Mouse (Mus musculus) hindbrain, embryonic 12.5 days (tissue): Measurements from ENCODE around the gene Zeb2. TPM values are rescaled to one million over a fixed set of nuclear protein-coding genes. Genes with fewer than 3 reads are reported as not detected.
"Not testable (repeated sequence)": the region's sequence is repeated elsewhere in the genome, so short reads cannot be mapped to it uniquely, and the experiment has no call there.

Experiments used
- ATAC-seq: fragments of 200-750 bp; cut with Nextera tagmentation; 2 replicates; pipeline ENCODE4 v1.8.0; 2017; ENCODE audit warnings: moderate TSS enrichment; ENCODE audit not compliant: low FRiP score
- H3K27ac ChIP-seq: fragments of 300-500 bp; sonication (generic); 2 replicates; pipeline ENCODE4 v1.5.1; 2016; ENCODE audit warnings: mild to moderate bottlenecking
- H3K27me3 ChIP-seq: fragments of 300-500 bp; sonication (generic); 2 replicates; pipeline ENCODE4 v1.6.1; 2016; ENCODE audit warnings: mild to moderate bottlenecking
- H3K36me3 ChIP-seq: fragments of 300-500 bp; sonication (generic); 2 replicates; pipeline ENCODE4 v1.6.1; 2016; ENCODE audit warnings: mild to moderate bottlenecking
- H3K4me1 ChIP-seq: fragments of 300-500 bp; sonication (generic); 2 replicates; pipeline ENCODE4 v1.6.1; 2016
- H3K4me2 ChIP-seq: fragments of 300-500 bp; sonication (generic); replicated peaks from 2 replicates; pipeline ENCODE4 v1.6.1; 2016; ENCODE audit warnings: mild to moderate bottlenecking
- H3K4me3 ChIP-seq: fragments of 300-500 bp; sonication (generic); 2 replicates; pipeline ENCODE4 v1.5.1; 2016; ENCODE audit warnings: mild to moderate bottlenecking
- H3K9ac ChIP-seq: fragments of 300-500 bp; sonication (generic); 2 replicates; pipeline ENCODE4 v1.6.1; 2016; ENCODE audit warnings: mild to moderate bottlenecking, moderate library complexity
- H3K9me3 ChIP-seq: fragments of 300-500 bp; sonication (generic); replicated peaks from 2 replicates; pipeline ENCODE4 v1.6.1; 2016; ENCODE audit warnings: mild to moderate bottlenecking
- WGBS: fragments of 180-500 bp; shearing (Covaris S2); methylation state at CpG from one replicate; pipeline ENCODE4 v1.1.7; 2016; 5-methylcytosine and 5-hydroxymethylcytosine counted together
- polyA plus RNA-seq: library from polyadenylated mRNA; unstranded; fragments of >200 nt; fragmentation: Nextera tagmentation; extraction: Ambion mirVana; gene quantifications from 2 replicates; pipeline ENCODE4 v1.2.1, GENCODE M21; 2016

Zeb2 gene
- polyA plus RNA-seq, 1 experiment from 2014 or later: 47.3 TPM

GRCm38 (mm10) chr2:45123490-45123889, 6.3 kb upstream of the Zeb2 start:
- Histone ChIP-seq H3K9me3 (no peaks in the 10 kb centered on the region), H3K4me2 (no peak overlapping the region), H3K27me3 (no peaks in the 10 kb centered on the region), H3K9ac (no peak overlapping the region), H3K36me3 (no peaks in the 10 kb centered on the region), H3K27ac (no peak overlapping the region), H3K4me1 (no peaks in the 10 kb centered on the region), H3K4me3 (no peak overlapping the region)
- no peak for ATAC-seq
- 75% methylated on average over 5 of the region's 5 CpGs for WGBS

- Histone ChIP-seq H3K4me1 (peaks cover 19% of the 10 kb centered on the region), H3K4me3 (no peak overlapping the region), H3K9ac (no peak overlapping the region), H3K4me2 (no peak overlapping the region), H3K36me3 (no peaks in the 10 kb centered on the region), H3K9me3 (no peaks in the 10 kb centered on the region), H3K27me3 (no peaks in the 10 kb centered on the region), H3K27ac (no peak overlapping the region)
- 36% methylated on average over 3 of the region's 3 CpGs for WGBS
- ATAC-seq: no peak
These were observed 926 bp upstream of the Zeb2 start for GRCm38 (mm10) chr2:45118121-45118520.

- H3K4me2 ChIP-seq: peak overlapping the region; percentile 80
- no peak overlapping the region for H3K9ac ChIP-seq
- WGBS: 15% methylated on average over 7 of the region's 7 CpGs
These were observed 397 bp upstream of the Zeb2 start for GRCm38 (mm10) chr2:45117592-45117991.

GRCm38 (mm10) chr2:45116531-45117024, 617 bp downstream of the Zeb2 start:
- H3K4me1 ChIP-seq: peaks cover 19% of the 10 kb centered on the region
- WGBS: under 1% methylated on average over 25 of the region's 25 CpGs
- H3K36me3 ChIP-seq: no peaks in the 10 kb centered on the region
- H3K9ac ChIP-seq: peak overlapping the region; percentile 68
- no peaks in the 10 kb centered on the region for H3K9me3 ChIP-seq
- no peaks in the 10 kb centered on the region for H3K27me3 ChIP-seq
- H3K4me2 ChIP-seq: peak overlapping the region; percentile 80
- peak; percentile 44 for ATAC-seq
- H3K27ac ChIP-seq: peak overlapping the region; percentile 87
- peak overlapping the region; percentile 61 for H3K4me3 ChIP-seq

More at GRCm38 (mm10) chr2:45117592-45117991, 397 bp upstream of the Zeb2 start:
- ATAC-seq: no peak
- Histone ChIP-seq H3K27me3 (no peaks in the 10 kb centered on the region), H3K27ac (peak overlapping the region; percentile 87), H3K36me3 (no peaks in the 10 kb centered on the region), H3K4me1 (peaks cover 19% of the 10 kb centered on the region), H3K9me3 (no peaks in the 10 kb centered on the region), H3K4me3 (peak overlapping the region; percentile 61)

- peak; percentile 53 for ATAC-seq
These were observed 1.3 kb downstream of the Zeb2 start for GRCm38 (mm10) chr2:45115720-45116495.

GRCm38 (mm10) chr2:45115211-45115610, 2.0 kb downstream of the Zeb2 start:
- no peaks in the 10 kb centered on the region for H3K36me3 ChIP-seq
- no peaks in the 10 kb centered on the region for H3K27me3 ChIP-seq
- H3K4me3 ChIP-seq: 0 out of 2 replicates have a peak overlapping the region, but pooled peaks have one; percentile 61
- no peak overlapping the region for H3K9ac ChIP-seq
- peaks cover 19% of the 10 kb centered on the region for H3K4me1 ChIP-seq
- no peak for ATAC-seq
- no peaks in the 10 kb centered on the region for H3K9me3 ChIP-seq
- 0 out of 2 replicates have a peak overlapping the region, but pooled peaks have one; percentile 23 for H3K27ac ChIP-seq
- peak overlapping the region; percentile 80 for H3K4me2 ChIP-seq
- WGBS: 3% methylated on average over 6 of the region's 6 CpGs

More at GRCm38 (mm10) chr2:45115720-45116495, 1.3 kb downstream of the Zeb2 start:
- under 1% methylated on average over 23 of the region's 23 CpGs for WGBS
- Histone ChIP-seq H3K36me3 (no peaks in the 10 kb centered on the region), H3K4me2 (peak overlapping the region; percentile 80), H3K4me1 (peaks cover 19% of the 10 kb centered on the region), H3K9me3 (no peaks in the 10 kb centered on the region), H3K27ac (peak overlapping the region; percentile 87), H3K4me3 (peak overlapping the region; percentile 61), H3K27me3 (no peaks in the 10 kb centered on the region), H3K9ac (peak overlapping the region; percentile 68)

GRCm38 (mm10) chr2:45114596-45114995, 2.6 kb downstream of the Zeb2 start:
- H3K9ac ChIP-seq: no peak overlapping the region
- H3K4me2 ChIP-seq: peak overlapping the region; percentile 80
- no peak overlapping the region for H3K4me3 ChIP-seq
- 9% methylated on average over 2 of the region's 2 CpGs for WGBS
- H3K36me3 ChIP-seq: no peaks in the 10 kb centered on the region
- ATAC-seq: no peak
- no peaks in the 10 kb centered on the region for H3K9me3 ChIP-seq
- peaks cover 19% of the 10 kb centered on the region for H3K4me1 ChIP-seq
- H3K27ac ChIP-seq: peak overlapping the region; percentile 64
- no peaks in the 10 kb centered on the region for H3K27me3 ChIP-seq

- H3K36me3 ChIP-seq: no peaks in the 10 kb centered on the region
- peak overlapping the region; percentile 80; the same call in 1 of the 2 replicates for H3K4me2 ChIP-seq
- H3K9ac ChIP-seq: no peak overlapping the region
- no peak for ATAC-seq
- H3K27me3 ChIP-seq: no peaks in the 10 kb centered on the region
- WGBS: 10% methylated on average over 3 of the region's 3 CpGs
- peaks cover 19% of the 10 kb centered on the region for H3K4me1 ChIP-seq
- H3K27ac ChIP-seq: no peak overlapping the region
- no peak overlapping the region for H3K4me3 ChIP-seq
- no peaks in the 10 kb centered on the region for H3K9me3 ChIP-seq
These were observed 3.3 kb downstream of the Zeb2 start for GRCm38 (mm10) chr2:45113912-45114311.

- Histone ChIP-seq H3K4me3 (peak overlapping the region; percentile 92), H3K36me3 (no peaks in the 10 kb centered on the region), H3K27me3 (no peaks in the 10 kb centered on the region), H3K9me3 (no peaks in the 10 kb centered on the region), H3K4me1 (peaks cover 19% of the 10 kb centered on the region), H3K4me2 (peak overlapping the region; percentile 80), H3K27ac (peak overlapping the region; percentile 98), H3K9ac (peak overlapping the region; percentile 99)
- 1% methylated on average over 23 of the region's 25 CpGs for WGBS
- ATAC-seq: no peak
These were observed 4.1 kb downstream of the Zeb2 start for GRCm38 (mm10) chr2:45112891-45113683.

- Histone ChIP-seq H3K9ac (peak overlapping the region; percentile 99), H3K27me3 (no peaks in the 10 kb centered on the region), H3K27ac (peak overlapping the region; percentile 98), H3K4me1 (peaks cover 26% of the 10 kb centered on the region), H3K36me3 (no peaks in the 10 kb centered on the region), H3K4me2 (peak overlapping the region; percentile 80), H3K9me3 (no peaks in the 10 kb centered on the region), H3K4me3 (peak overlapping the region; percentile 92)
- 2% methylated on average over 9 of the region's 9 CpGs for WGBS
- ATAC-seq: no peak
These were observed 5.0 kb downstream of the Zeb2 start for GRCm38 (mm10) chr2:45112021-45112747.

- Histone ChIP-seq H3K4me3 (peak overlapping the region; percentile 92), H3K4me1 (peaks cover 30% of the 10 kb centered on the region), H3K9ac (peak overlapping the region; percentile 99), H3K27ac (peak overlapping the region; percentile 98), H3K4me2 (peak overlapping the region; percentile 80)
- H3K27me3 ChIP-seq, ATAC-seq, H3K36me3 ChIP-seq, H3K9me3 ChIP-seq: not testable (repeated sequence)
- WGBS: under 1% methylated on average over 3 of the region's 3 CpGs
These were observed 5.6 kb downstream of the Zeb2 start for GRCm38 (mm10) chr2:45111571-45111970.
